Mouse (Mus musculus) liver, embryonic 15.5 days (tissue): ENCODE results near the gene Creb5. TPM values are rescaled to one million over a fixed set of nuclear protein-coding genes. Genes with fewer than 3 reads are reported as not detected.

Experiments used
- ATAC-seq: fragments of 200-750 bp; cut with Nextera tagmentation; 2 replicates; pipeline ENCODE4 v1.8.0; 2017; ENCODE audit warnings: moderate number of reproducible peaks, mild to moderate bottlenecking, moderate library complexity; ENCODE audit not compliant: insufficient read depth
- H3K27ac ChIP-seq: fragments of 300-500 bp; sonication (generic); replicated peaks from 2 replicates; pipeline ENCODE4 v1.5.1; 2015; ENCODE audit warnings: mild to moderate bottlenecking, inconsistent platforms
- H3K27me3 ChIP-seq: fragments of 300-500 bp; sonication (generic); 2 replicates; pipeline ENCODE4 v1.6.1; 2015; ENCODE audit warnings: mild to moderate bottlenecking, inconsistent platforms
- H3K36me3 ChIP-seq: fragments of 300-500 bp; sonication (generic); replicated peaks from 2 replicates; pipeline ENCODE4 v1.6.1; 2015; ENCODE audit warnings: moderate library complexity, mild to moderate bottlenecking, inconsistent platforms
- H3K4me1 ChIP-seq: fragments of 300-500 bp; sonication (generic); replicated peaks from 2 replicates; pipeline ENCODE4 v1.6.1; 2015; ENCODE audit warnings: inconsistent platforms
- H3K4me2 ChIP-seq: fragments of 300-500 bp; sonication (generic); 2 replicates; pipeline ENCODE4 v1.6.1; 2015; ENCODE audit warnings: moderate library complexity, mild to moderate bottlenecking, inconsistent platforms
- H3K4me3 ChIP-seq: fragments of 300-500 bp; sonication (generic); replicated peaks from 2 replicates; pipeline ENCODE4 v1.5.1; 2015; ENCODE audit warnings: mild to moderate bottlenecking, inconsistent platforms
- H3K9ac ChIP-seq: fragments of 300-500 bp; sonication (generic); 2 replicates; pipeline ENCODE4 v1.6.1; 2015; ENCODE audit warnings: moderate library complexity, mild to moderate bottlenecking, inconsistent platforms
- H3K9me3 ChIP-seq: fragments of 300-500 bp; sonication (generic); replicated peaks from 2 replicates; pipeline ENCODE4 v1.6.1; 2016; ENCODE audit warnings: inconsistent platforms
- WGBS: fragments of 180-500 bp; shearing (Covaris S2); methylation state at CpG from one replicate; pipeline ENCODE4 v1.1.7; 2015; ENCODE audit warnings: mixed read lengths; ENCODE audit not compliant: insufficient replicate concordance; 5-methylcytosine and 5-hydroxymethylcytosine counted together
- polyA plus RNA-seq: library from polyadenylated mRNA; unstranded; fragments of >200 nt; fragmentation: Nextera tagmentation; extraction: Ambion mirVana; gene quantifications from 2 replicates; pipeline ENCODE4 v1.2.1, GENCODE M21; 2015

The Creb5 gene
- polyA plus RNA-seq, 1 experiment from 2014 or later: 0.33 TPM

DNA sequence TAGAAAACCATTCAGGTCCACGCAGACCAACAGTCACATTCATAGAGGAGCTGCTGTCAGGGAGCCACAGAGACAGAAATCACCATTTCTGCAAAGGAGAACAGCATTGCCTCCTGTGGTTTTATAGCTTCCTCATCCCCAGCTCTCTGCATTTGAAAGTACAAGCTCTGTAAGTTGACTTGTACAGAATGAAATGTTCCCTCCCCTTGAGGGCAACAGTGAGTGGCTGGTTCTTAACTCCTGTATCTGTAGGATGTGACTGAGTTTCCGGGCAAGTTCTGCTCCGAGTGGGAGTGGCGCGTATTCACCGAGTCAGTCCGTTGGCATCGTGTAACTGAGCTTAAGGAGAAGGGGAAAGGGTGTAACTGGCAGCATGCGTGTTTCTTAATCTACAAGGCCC lies 426.1 kb downstream of the Creb5 start:
- H3K36me3 ChIP-seq: no peaks in the 10 kb centered on the region
- H3K9me3 ChIP-seq: no peaks in the 10 kb centered on the region
- WGBS: 53% methylated on average over 9 of the region's 9 CpGs
- H3K27ac ChIP-seq: no peak overlapping the region
- no peaks in the 10 kb centered on the region for H3K27me3 ChIP-seq
- no peak overlapping the region for H3K4me3 ChIP-seq
- no peak overlapping the region for H3K4me2 ChIP-seq
- no peak for ATAC-seq
- no peaks in the 10 kb centered on the region for H3K4me1 ChIP-seq
- H3K9ac ChIP-seq: no peak overlapping the region

DNA sequence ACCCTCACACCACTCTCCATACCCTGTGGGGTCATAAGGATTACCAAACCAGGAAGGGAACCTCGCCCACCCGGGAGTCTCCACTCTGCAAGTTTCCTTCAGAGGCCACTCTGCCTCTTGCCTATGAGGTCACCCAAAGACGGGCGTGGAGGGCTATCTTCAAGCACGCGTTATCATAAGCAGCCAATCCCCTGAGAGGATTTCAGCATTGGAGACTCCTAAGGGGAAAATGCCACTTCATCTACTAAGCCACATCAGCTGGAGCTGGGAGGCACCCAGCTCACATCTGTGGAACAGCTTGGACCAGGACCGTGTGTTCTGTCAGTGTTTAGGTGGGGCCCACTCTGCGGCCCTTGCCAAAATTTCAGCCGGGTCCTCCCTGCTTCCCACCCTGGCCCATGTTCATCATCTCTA lies 427.8 kb downstream of the Creb5 start:
- no peak overlapping the region for H3K4me3 ChIP-seq
- no peak overlapping the region for H3K9ac ChIP-seq
- H3K9me3 ChIP-seq: no peaks in the 10 kb centered on the region
- H3K27me3 ChIP-seq: no peaks in the 10 kb centered on the region
- no peaks in the 10 kb centered on the region for H3K36me3 ChIP-seq
- no peaks in the 10 kb centered on the region for H3K4me1 ChIP-seq
- no peak overlapping the region for H3K4me2 ChIP-seq
- ATAC-seq: no peak
- no peak overlapping the region for H3K27ac ChIP-seq
- WGBS: 72% methylated on average over 9 of the region's 9 CpGs

GRCm38 (mm10) chr6:53716013-53716412 lies 428.9 kb downstream of the Creb5 start:
- WGBS: 78% methylated on average over 9 of the region's 9 CpGs
- Histone ChIP-seq H3K27ac (no peak overlapping the region), H3K9ac (no peak overlapping the region), H3K4me2 (no peak overlapping the region), H3K4me3 (no peak overlapping the region), H3K4me1 (no peaks in the 10 kb centered on the region), H3K9me3 (no peaks in the 10 kb centered on the region), H3K27me3 (no peaks in the 10 kb centered on the region), H3K36me3 (no peaks in the 10 kb centered on the region)
- ATAC-seq: no peak

DNA sequence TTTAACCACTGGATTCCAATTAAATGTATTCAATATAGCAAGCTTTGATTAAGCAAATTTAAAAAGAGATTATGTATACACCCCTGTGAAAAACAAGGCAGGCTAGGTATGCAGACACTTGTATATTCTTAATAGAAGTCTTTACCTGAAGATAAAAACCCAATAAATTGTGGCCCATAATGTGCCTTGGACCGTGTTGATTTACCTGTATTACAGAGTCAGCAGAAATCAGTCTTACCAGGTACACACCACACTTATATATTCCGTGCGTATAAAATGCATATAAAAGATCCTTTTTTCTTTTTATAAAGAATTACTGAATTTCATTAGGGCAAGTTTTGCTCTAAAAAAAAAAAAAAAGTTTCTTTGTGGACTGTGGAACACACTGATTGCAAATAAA lies 432.9 kb downstream of the Creb5 start:
- Histone ChIP-seq H3K36me3 (no peaks in the 10 kb centered on the region), H3K27me3 (no peaks in the 10 kb centered on the region; the same call in 1 of the 2 replicates), H3K27ac (no peak overlapping the region), H3K4me1 (no peaks in the 10 kb centered on the region), H3K9ac (no peak overlapping the region), H3K4me2 (no peak overlapping the region), H3K4me3 (no peak overlapping the region), H3K9me3 (no peaks in the 10 kb centered on the region)
- WGBS: 61% methylated on average over 3 of the region's 3 CpGs
- ATAC-seq: no peak

- Histone ChIP-seq H3K9ac (no peak overlapping the region), H3K4me3 (no peak overlapping the region), H3K27ac (no peak overlapping the region), H3K4me2 (no peak overlapping the region), H3K36me3 (no peaks in the 10 kb centered on the region), H3K4me1 (no peaks in the 10 kb centered on the region), H3K9me3 (no peaks in the 10 kb centered on the region), H3K27me3 (no peaks in the 10 kb centered on the region; the same call in 1 of the 2 replicates)
- ATAC-seq: no peak
- WGBS: 11% methylated on average over 9 of the region's 9 CpGs
Measured at GRCm38 (mm10) chr6:53721595-53721994, 434.5 kb downstream of the Creb5 start.

DNA sequence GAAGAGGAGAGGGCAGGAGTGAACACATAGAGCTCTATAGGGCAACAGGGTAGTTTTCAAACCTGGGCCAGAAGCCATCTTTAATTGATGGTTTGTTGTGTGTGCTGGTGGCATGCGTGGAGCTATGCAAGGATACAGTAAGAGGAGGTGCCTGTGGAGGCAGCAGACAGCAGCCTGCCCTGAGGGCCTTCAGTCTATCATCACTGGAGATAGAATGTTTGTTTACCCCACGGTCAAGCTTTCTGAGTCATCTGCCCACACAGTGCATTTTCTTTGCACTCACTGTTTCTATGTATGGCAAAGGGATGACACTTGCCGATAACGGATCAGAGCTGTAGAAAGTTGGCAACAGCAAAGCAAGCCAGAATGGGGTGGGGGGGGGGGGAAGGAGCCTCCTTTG lies 435.6 kb downstream of the Creb5 start:
- H3K4me1 ChIP-seq: no peaks in the 10 kb centered on the region
- ATAC-seq: no peak
- H3K9ac ChIP-seq: no peak overlapping the region
- WGBS: 63% methylated on average over 4 of the region's 4 CpGs
- no peaks in the 10 kb centered on the region; the same call in 1 of the 2 replicates for H3K27me3 ChIP-seq
- no peak overlapping the region for H3K4me3 ChIP-seq
- no peak overlapping the region for H3K27ac ChIP-seq
- no peaks in the 10 kb centered on the region for H3K9me3 ChIP-seq
- no peak overlapping the region for H3K4me2 ChIP-seq
- H3K36me3 ChIP-seq: no peaks in the 10 kb centered on the region

GRCm38 (mm10) chr6:53730487-53730886 lies 443.4 kb downstream of the Creb5 start:
- H3K4me1 ChIP-seq: no peaks in the 10 kb centered on the region
- no peaks in the 10 kb centered on the region for H3K36me3 ChIP-seq
- H3K27me3 ChIP-seq: no peaks in the 10 kb centered on the region
- H3K4me3 ChIP-seq: no peak overlapping the region
- no peak overlapping the region for H3K4me2 ChIP-seq
- H3K27ac ChIP-seq: no peak overlapping the region
- no peak for ATAC-seq
- WGBS: 68% methylated on average over 7 of the region's 7 CpGs
- no peaks in the 10 kb centered on the region for H3K9me3 ChIP-seq
- no peak overlapping the region for H3K9ac ChIP-seq

- H3K36me3 ChIP-seq: no peaks in the 10 kb centered on the region
- H3K4me2 ChIP-seq: no peak overlapping the region
- ATAC-seq: no peak
- H3K9me3 ChIP-seq: no peaks in the 10 kb centered on the region
- H3K27me3 ChIP-seq: no peaks in the 10 kb centered on the region
- WGBS: 58% methylated on average over 5 of the region's 5 CpGs
- no peak overlapping the region for H3K4me3 ChIP-seq
- no peak overlapping the region for H3K27ac ChIP-seq
- H3K9ac ChIP-seq: no peak overlapping the region
- no peaks in the 10 kb centered on the region for H3K4me1 ChIP-seq
Measured at GRCm38 (mm10) chr6:53730996-53731485, 444.0 kb downstream of the Creb5 start.

- no peak overlapping the region for H3K4me3 ChIP-seq
- H3K27me3 ChIP-seq: no peaks in the 10 kb centered on the region
- 57% methylated on average over 1 of the region's 1 CpGs for WGBS
- H3K27ac ChIP-seq: no peak overlapping the region
- no peak overlapping the region for H3K9ac ChIP-seq
- H3K4me1 ChIP-seq: no peaks in the 10 kb centered on the region
- H3K4me2 ChIP-seq: no peak overlapping the region
- H3K9me3 ChIP-seq: no peaks in the 10 kb centered on the region
- no peaks in the 10 kb centered on the region for H3K36me3 ChIP-seq
- ATAC-seq: no peak
Measured at GRCm38 (mm10) chr6:53733546-53733945, 446.5 kb downstream of the Creb5 start.

DNA sequence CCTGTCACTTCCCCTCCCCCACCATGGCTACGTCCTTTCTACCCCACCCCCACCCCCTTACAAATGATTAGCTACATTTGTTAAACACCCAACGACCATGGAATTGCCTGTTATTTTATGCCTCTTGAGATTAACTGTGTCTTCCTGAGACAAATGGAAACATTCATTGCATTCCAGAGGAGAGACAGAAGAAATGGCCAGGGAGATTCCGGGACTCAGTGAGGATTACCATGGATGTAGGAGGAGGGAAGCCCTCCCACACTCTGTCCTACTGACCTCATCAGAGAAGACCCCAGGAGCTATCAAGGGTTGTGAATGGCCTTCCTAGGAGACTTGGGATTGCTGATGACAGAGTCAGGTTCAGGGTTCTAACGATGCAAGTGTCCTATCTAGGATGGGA lies 446.9 kb downstream of the Creb5 start:
- H3K9ac ChIP-seq: no peak overlapping the region
- no peaks in the 10 kb centered on the region for H3K27me3 ChIP-seq
- H3K4me2 ChIP-seq: no peak overlapping the region
- no peaks in the 10 kb centered on the region for H3K4me1 ChIP-seq
- H3K9me3 ChIP-seq: no peaks in the 10 kb centered on the region
- H3K36me3 ChIP-seq: no peaks in the 10 kb centered on the region
- no peak overlapping the region for H3K27ac ChIP-seq
- no peak for ATAC-seq
- H3K4me3 ChIP-seq: no peak overlapping the region
- 36% methylated on average over 4 of the region's 4 CpGs for WGBS

DNA sequence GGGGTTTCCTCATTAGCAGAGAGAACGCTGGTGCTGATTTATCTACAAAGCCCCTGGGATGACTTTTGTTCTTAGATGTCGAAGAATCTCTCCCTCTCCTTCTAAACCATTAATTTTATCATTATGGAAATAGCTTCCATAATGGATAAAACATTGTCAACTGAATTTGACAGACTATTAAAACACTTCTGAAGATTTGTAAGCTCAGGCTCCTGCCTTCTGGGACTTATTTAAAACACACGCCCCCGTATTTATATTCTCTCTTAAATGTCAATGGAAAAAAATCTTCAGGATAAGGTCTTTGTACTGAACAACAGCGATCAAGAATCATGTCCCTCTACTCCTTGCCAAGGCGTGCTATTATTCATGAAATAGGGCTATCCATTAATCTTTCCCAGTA lies 448.6 kb downstream of the Creb5 start:
- no peak overlapping the region for H3K4me2 ChIP-seq
- no peak overlapping the region for H3K27ac ChIP-seq
- no peak overlapping the region for H3K4me3 ChIP-seq
- H3K27me3 ChIP-seq: no peaks in the 10 kb centered on the region
- H3K9ac ChIP-seq: no peak overlapping the region
- H3K9me3 ChIP-seq: no peaks in the 10 kb centered on the region
- H3K4me1 ChIP-seq: no peaks in the 10 kb centered on the region
- ATAC-seq: no peak
- H3K36me3 ChIP-seq: no peaks in the 10 kb centered on the region
- 64% methylated on average over 6 of the region's 6 CpGs for WGBS

GRCm38 (mm10) chr6:53738206-53738605 lies 451.1 kb downstream of the Creb5 start:
- no peaks in the 10 kb centered on the region for H3K27me3 ChIP-seq
- ATAC-seq: no peak
- H3K4me1 ChIP-seq: no peaks in the 10 kb centered on the region
- H3K4me3 ChIP-seq: no peak overlapping the region
- no peak overlapping the region for H3K9ac ChIP-seq
- no peak overlapping the region for H3K27ac ChIP-seq
- no peaks in the 10 kb centered on the region for H3K36me3 ChIP-seq
- no peaks in the 10 kb centered on the region for H3K9me3 ChIP-seq
- H3K4me2 ChIP-seq: no peak overlapping the region
